Mouse (Mus musculus) lung, postnatal 0 days (tissue): Measurements from ENCODE around the gene Mmaa.

Source experiments
- CTCF ChIP-seq: IDR thresholded peaks from 2 replicates; pipeline ENCODE4 v1.5.1; 2016; ENCODE audit warnings: antibody characterized with exemption, mild to moderate bottlenecking
- EP300 ChIP-seq: IDR thresholded peaks from 2 replicates; pipeline ENCODE4 v1.6.1; 2016; ENCODE audit warnings: antibody characterized with exemption, mild to moderate bottlenecking, control low read depth

DNA sequence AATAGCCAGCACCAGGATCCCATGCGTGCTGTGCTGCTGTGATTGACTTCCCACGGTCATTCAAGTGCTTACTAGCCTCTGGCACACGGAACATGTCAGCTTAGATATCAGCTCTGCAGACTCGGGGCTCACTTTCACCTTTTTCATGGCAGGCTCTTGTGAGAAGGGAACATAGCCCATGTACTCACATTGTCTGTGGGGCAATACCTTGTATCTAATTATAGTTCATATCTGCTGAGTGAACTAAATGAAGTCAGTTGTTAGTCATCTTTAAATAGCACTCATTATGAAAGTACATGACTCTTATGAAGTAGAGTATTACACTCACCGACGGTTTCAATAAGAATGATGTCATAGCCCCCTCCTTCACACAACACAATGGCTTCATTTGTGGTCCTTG lies 21.0 kb downstream of the Mmaa start:
- TF ChIP-seq CTCF = no peak
- no peak for TF ChIP-seq EP300
